Mouse (Mus musculus) adrenal gland, adult 18-20 months (tissue): ENCODE results near the gene Rock2. TPM values are rescaled to one million over a fixed set of nuclear protein-coding genes. Genes with fewer than 3 reads are reported as not detected.
"Not testable (repeated sequence)": the region's sequence is repeated elsewhere in the genome, so short reads cannot be mapped to it uniquely, and the experiment has no call there.

Experiments
- DNase-seq, 2 experiments: peaks; one replicate each; pipeline ENCODE4 v3.0.0; 2021 to 2022; ENCODE audit warnings: low spot score in 2 of 2
- total RNA-seq, 2 experiments: library from RNA; stranded (reverse); gene quantifications; 1 replicate in 1 of 2; 2 replicates in 1 of 2; pipeline ENCODE4 v1.2.3; 2021

Gene Rock2
- total RNA-seq, 2 experiments from 2014 or later: 71.8 to 77.7 TPM

DNA sequence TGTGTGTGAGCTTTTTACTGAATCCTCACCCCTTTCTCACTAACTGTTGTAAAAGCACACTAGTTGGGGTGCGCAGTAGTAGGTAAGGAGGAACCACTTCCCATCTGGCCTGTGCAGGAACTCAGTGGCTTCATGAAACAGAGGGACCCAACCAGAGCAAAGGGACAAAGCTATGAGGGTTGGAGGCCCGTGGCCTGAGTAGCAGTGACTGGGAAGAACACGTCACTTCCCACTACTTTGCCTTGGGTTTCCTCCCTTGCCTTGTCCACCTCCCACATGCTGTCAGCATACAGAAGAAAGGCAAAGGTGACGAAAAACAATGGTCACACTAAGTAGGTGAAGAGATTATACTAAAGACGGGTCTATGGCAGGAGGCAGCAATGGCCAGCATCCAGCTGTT, 101.6 kb downstream of the Rock2 start:
- DNase-seq: no peak

DNA sequence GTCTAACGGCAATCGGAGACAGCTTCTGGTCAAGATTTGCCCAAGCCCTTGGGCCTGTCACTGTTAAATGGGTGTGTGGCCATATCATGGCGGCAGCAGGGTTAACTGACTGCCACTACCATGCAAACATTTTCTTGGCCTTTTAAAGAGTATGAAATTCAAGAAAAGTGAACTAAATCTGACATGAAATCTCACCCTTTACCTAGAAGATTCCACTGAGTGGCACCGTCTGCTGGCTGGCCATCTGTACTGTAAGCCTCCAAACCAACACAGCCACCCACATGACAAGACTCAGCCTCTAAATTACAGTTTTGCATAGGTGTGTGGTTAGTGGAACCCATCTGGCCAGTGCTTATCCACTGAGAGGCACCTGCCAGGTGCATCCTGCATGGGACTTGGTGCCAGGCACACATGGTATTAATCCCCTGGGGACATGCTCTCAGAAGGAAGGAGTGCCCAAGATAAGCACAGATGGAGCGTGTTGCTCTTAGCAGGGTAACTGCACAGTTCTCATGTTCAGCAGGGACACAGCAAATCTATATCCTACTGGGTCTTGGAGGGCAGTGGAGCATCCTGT, 102.3 kb downstream of the Rock2 start:
- peak in 1 of 2 experiments; percentile 15 for DNase-seq

DNA sequence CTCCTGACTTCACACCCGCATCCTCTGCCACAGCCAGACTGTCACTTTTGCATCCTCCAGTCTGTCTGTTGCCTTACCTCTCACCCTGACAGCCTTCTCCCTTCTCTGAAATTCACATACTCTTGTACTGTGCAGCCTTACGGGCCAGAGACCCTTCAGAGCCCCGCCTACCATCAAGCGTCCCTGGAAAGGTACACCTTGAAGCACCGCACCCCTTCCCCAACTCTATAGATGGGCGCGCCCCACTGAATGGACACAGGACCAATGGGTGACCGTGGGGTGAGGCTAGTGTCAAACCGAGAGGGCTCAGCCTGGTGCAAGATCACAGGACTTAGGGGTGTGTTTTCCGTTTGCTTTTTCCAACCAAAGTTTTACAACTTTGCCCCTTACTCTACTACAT, 104.5 kb downstream of the Rock2 start:
- no peak for DNase-seq

DNA sequence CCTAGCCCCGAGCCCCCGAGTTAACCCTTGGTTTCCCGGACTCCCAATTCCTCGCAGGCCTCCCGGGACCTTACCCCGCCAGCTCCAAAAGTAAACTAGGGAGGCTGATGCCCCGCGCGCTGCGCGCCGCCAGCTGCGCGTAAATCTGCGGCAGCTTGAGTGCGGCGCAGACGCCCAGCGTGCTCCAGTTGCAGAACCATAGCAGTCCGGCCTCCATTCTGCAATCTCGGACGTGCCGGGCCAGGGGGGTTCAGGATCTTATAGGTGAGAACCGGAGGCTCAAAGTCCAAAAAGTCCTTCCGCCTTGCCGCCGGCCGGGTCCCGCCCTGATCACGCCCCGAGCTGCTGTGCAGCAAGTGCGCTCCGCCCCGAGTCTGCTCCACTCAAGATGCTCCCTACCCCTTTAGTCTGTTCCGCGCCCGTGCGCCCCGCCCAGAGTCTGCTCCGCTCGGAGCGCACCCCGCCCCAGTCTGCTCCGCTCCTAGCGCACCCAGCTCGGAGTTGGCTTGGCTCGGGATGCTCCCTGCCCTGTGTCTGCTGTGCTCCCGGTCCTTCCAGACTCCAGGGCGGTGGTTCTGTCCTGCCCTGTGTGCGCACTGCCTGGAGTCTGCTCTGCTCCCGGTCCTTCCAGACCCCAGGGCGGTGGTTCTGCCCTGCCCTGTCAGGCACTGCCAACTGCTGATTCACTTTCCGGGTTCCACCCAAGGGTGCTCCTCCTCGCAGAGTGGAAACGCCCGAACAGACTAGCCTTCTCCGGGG, 105.2 kb downstream of the Rock2 start, which contains the start of gene Pqlc3:
Gene Pqlc3, minus strand, starts transcription at position 670 of the 759 bp plus-strand sequence.
- DNase-seq: peak; percentile 83 to 86

DNA sequence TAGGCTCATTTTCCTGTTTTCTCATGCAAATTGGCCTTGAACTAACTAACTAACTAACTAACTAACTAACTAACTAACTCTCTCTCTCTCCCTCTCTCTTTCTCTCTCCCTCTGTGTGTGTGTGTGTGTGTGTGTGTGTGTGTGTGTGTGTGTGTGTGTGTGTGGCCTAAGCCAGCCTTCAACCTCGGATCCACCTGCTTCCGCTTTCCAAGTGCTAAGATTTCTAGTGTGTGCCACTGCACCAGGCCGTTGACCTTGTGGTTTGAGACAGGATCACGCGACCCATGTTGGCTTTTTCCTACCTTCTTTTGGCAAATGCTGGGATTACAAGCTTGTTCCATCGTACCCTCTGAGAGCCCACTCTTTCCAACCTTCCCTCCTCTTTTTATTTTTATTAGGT, 105.9 kb downstream of the Rock2 start:
- DNase-seq: no peak

DNA sequence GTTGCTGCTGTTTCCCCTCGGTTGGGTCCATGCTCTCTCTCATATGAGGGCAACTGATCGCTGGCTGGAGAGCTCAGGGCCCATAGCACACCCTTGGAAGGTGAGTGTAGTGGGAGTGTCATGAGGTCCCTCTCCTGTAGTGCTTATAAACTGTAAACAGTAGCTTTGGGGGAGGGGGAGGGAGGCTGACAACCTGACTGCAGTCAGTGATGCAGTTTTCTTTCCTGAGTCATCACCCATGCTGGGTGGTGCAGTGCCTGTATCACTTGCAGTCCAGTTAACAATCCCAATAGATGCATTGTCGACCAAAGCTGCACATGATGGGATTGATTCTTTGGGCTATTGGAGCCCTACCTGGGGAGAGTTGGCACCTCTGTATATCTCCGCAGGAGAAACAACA, 106.5 kb downstream of the Rock2 start:
- no peak for DNase-seq

DNA sequence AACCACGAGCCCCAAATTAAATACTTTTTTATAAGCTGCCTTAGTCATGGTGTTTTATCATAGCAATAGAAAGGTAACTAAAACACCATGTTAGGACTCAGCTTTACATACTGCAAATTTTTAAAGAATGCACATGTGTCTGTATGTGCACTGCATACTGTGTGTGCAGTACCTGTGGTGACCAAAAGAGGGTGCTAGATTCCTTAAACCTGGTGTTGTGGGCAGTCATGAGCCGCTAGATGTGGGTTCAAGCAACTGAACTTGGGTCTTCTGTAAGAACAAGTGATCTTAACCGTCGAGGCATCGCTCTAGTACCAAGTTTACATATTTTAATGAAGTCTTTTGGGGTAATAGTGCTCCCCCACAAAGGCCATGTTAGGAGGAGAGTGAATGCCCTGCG, 114.8 kb downstream of the Rock2 start:
- DNase-seq: no peak

DNA sequence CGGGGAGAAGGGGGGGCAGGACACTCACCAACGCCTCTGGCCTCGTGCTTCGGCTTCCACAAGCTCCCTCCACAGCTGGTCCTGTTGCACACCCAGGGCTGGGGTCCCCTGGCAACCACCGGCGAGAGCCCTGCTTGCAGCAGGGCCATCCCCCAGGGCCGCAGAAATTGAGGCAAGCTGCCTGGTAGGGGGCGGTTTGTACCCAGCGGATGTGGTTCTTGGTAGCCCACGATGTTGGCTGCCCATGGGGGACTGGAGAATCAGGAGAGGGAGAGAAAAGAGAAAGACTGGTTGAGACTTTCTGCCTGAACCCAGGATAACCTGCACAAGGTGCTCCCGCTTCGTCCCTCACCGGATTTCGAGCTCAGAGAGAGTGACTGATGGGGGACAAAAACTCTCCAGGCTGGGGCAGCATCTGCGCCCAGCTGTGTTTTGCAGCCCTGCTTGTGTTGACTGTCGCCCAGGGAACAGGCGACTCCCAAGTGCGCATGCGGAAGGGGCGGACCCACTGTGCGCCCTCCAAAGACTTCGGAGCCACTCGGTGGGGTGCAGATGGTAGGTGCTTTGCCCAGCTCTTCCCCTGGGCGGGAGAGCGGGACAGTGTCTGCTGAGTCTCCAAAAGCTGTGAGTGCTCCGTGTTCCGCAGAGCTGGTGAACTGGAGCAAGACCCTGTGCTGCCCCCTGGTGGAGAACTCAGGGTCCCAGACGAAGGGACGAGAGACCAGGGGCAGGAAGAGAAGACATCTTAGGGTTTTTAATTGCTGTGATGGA, 116.6 kb downstream of the Rock2 start, which contains the start of gene 2410004P03Rik:
Gene 2410004P03Rik, minus strand, starts transcription at position 628 of the 771 bp plus-strand sequence.
- DNase-seq: peak; percentile 77 to 83

DNA sequence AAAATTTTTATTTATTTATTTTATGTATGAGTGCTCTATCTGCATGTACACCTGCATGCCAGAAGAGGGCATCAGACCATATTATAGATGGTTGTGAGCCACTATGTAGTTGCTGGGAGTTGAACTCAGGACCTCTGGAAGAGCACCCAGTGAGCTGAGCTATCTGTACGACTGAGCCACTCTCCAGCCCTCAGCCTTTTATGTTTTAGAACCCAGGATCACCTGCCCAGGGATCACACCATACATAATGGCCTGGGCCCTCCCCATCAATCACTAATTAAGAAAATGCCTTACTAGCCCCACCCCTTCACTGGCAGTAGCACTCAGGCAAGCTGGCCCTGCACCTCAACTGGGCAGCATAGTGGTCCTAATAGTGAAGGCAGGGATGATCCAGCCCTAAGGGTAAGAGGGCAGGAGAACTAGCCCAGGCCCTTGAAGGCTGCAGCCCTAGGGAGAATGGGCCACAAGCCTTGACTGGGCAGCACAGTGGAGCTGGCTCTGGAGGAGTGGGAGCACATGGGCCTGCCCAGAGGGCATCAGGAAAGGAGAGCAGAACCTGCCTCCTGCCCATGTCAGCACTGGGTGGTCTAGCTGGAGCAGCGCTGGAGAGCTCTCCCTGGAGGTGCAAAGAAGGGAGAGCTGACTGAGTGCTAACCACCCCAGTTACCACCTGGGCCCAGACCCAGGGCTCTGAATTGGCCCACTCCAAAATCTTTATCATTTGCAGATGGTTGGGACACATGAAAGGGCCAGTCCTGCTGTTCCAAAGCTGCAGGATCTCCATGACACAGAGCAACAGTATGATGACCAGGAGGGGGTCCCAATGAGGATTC, 117.6 kb downstream of the Rock2 start:
- DNase-seq: no peak

DNA sequence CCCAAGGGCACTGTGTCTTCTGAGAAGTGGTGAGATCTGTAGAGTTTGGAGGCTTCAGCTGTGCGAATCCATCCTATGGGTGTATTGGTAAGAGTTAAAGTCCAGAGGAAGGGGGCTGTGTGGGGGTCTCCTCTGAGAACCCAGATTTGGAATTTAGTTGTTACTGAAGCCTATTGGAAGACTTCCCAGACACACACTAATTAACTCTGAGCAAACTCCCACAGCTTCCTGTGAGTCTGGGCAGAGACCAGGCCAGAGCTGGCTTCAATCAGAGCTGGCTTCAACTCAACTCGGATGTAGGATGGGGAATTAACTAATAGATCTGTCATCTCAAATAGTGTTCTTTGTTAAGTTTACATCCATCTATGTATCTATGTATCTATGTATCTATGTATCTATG, 121.0 kb downstream of the Rock2 start:
- DNase-seq: no peak

DNA sequence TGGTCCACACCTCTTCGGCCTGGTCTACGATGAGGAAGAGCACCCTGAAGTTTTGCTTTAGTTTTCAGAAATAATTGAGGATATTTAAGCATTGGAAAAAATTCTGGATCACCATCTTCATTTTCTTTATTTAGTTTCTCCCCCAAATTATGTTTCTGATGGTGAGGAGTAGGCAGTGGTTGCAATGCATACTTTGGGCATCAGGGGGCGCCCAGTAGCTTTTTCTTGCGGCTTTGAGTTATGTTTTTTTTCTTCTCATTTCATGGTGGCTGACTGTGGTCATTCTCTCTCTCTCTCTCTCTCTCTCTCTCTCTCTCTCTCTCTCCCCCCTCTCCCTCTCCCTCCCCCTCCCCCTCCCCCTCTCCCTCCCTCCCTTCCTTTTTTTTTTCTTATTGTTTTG, 123.8 kb downstream of the Rock2 start:
- DNase-seq: peak; percentile 59 to 73

DNA sequence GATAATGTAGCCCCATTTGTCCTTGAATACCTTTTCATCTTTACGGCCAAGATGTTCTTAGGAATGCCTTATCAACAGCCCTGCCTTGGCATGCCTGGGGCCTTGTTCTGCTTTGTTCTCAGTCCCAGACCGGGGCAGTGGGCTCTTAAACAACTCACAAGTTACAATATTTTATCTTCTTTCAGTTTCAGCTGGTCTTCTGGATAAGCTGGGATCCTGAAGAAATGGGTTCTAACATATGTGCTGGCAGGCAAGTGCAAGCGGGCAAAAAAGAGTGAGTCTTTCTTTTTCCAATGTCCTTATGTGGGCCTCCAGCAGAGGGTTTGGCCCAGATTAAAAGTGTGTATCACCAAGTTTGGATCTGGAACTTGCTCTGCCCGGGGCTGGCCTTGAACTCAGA, 126.4 kb downstream of the Rock2 start:
- not testable (repeated sequence) for DNase-seq

DNA sequence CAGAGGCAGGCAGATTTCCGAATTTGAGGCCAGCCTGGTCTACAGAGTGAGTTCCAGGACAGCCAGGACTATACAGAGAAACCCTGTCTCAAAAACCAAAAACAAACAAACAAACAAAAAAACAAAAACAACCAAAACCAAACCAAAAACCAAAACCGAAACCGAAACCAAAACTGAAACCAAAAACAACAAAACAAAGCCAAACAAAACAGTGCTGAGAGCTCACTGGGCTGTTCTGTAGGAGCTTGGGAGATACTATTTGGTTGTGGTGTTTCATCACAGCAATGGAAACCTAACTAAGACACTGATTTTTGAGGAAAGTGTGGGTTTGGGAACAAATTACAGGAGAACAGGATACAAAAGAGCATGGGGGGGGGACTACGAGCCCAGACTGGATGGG, 127.5 kb downstream of the Rock2 start:
- DNase-seq: no peak

DNA sequence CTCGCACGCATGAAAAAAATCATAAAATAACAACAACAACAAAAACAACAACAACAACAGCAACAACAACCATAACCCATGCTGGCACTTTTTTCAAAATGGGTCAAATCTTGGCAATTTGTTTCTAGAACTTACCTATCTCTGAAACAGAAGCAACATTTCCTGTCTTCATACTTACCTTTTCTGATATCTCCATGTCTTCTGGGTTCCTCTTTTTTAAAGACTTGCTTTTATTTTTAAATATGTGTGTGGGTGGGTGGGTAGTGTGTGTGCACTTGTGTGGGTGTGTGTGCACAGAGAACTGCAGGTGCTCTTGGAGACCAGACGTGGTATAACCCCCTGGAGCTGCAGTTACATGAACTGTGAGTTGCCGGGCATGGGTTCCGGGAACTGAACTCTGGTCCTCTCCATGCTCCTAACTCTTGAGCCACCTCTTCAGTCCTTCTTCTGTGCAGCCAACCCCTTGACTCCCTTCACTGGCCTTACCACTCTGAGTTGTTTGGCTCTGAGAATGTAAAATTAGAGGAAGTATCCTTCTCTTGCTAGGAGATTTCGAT, 129.9 kb downstream of the Rock2 start:
- no peak for DNase-seq

DNA sequence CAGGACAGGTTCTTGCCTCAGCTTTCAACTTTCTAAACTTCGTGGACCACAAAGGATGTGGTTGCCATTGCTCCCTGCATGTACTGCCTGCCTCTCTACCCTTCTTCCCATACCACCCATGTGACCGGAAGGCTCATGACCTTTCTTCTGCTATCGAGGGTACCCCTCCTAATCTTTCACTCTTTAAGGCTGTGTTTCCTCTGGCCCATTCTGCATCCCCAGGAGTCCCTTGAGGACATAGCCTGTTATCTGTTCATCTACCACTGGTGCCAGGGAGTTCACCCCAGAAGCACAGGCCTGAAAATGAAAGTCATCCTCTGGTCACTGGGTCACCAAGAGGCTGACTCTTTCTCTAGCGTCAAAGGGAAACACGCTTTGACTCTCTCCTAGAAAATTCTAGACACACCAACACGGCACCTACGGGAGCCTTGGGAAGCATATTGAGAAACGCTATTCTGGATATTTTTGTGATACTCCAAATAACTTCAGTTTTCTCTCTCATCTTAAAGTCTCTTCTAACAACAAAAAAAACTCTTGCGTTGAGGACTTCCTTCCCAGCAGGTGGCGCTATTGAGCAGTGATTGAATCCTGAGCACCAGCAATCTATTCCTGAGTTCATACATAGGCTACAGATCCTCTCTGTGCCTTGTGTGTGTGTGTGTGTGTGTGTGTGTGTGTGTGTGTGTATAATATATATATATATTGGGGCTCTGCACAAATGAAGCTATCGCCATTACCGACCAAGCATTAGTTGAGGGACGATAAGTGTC, 138.2 kb downstream of the Rock2 start:
- peak; percentile 68 to 76 for DNase-seq

DNA sequence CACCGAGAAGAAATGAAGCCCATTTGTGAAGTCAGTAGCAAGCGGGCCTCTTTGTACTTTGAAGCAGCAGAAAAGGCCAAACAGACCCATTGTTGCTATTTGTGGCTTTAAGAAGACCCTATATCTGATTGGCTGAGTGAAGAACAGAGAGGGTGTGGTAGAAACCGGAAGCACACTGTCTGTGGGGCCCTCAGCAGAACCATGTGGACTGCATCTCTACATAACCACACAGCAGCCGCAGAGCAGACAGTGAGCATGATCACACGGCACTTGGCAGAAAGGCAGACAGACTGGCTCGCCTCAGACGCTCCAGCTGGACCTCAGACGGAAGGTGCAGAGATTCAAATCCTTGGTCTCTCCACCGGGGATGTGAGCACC, 138.8 kb downstream of the Rock2 start:
- DNase-seq: no peak

DNA sequence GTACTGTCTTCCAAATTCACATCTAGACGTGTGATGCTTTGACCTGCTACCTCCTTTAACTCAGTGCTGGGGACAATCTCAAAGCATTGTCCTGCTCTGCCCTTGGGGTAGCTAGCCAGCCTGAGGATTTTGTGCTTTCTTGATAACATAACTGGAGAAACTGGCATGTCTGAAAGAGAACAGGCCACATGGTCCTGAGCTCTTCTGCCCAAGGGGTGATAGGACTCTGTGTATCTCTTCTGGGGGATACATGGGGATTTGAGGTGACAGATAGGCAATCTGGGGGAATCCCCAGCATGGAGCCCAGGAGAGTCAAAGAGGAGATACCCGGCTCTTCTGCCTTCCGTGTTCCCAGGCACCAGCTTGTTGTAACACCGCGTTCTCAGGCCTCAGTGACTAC, 140.0 kb downstream of the Rock2 start:
- DNase-seq: no peak

DNA sequence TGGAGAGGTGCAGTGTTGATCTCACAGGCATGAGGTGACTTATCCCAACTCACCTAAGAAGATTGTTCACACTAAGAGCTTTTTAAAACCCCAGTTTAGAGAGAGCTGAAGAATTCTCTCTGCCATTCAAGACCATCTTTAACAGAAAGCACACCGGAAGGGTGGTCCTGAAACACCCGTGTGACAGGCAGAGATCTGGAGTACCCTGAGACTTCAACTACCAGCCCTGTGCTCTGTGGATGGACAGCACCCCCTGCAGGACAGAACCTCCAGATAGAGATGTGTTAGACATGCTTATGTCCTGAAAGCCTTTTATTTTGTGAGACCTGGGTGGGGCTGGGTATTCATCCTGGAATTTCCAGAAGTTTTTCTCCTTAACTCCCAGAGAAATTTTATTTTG, 140.4 kb downstream of the Rock2 start:
- peak in 1 of 2 experiments; percentile 14 for DNase-seq

DNA sequence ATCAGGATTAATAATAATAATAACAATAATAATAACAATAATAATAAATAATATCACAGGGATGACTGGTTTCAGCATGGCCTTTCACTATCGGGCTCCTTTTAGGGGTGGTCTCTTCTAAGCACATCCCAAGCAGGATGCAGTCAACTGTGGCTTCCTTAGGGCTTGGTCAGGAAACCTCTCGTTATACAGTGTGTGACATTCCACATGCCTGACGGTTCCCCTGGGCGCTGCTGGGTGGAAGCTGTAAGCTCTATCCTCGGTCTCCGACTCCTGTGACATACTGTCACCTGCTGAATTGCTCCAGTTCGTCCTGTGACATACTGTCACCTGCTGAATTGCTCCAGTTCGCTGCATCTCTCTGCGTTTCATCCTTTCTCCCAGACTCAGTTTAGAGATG, 141.8 kb downstream of the Rock2 start:
- DNase-seq: no peak

DNA sequence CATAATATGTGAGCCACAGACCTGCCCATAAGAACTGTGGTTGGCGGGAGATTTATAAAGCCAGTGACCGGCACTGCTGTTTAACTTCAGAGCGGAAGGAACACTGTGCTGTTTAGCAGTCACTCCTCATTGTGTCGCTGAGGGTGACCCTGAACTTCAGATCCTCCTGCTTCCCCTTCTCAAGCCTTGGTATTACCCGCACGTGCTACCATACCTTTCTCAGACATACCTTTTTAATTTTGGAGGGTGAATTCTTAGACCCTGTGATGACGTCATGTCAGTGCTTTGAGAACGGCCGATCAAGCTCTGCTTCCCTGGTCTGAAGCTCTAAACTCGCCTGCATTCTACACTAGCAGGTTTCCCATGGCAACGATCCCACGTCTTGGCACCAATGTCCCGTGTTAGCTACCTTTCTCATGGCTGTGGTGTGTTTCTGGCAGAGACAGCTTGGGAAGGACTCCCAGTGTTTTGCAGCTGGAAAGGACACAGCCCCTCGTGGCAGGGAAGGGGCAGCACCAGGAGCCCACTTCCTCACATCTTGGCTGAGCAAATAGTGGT, 142.4 kb downstream of the Rock2 start:
- no peak for DNase-seq
